Mouse (Mus musculus): Measurements from ENCODE around the gene Kdm2a.

GRCm38 (mm10) chr19:4446661-4447420, 48.8 kb upstream of the Kdm2a start:
- TF ChIP-seq GATA1 (IDR thresholded peaks at IDR 0.05; ENCODE audit: low read length) (no peak), TAL1 (IDR thresholded peaks at IDR 0.05; ENCODE audit: low read length) (no peak)
